Mouse (Mus musculus): ENCODE measurements around the gene Alkbh7. TPM values are rescaled to one million over a fixed set of nuclear protein-coding genes. Genes with fewer than 3 reads are reported as not detected.

Gene Alkbh7
- polyA plus RNA-seq, 1 experiment from 2014 or later: 39.0 TPM

GRCm38 (mm10) chr17:56999414-56999813 is 2.3 kb downstream of the Alkbh7 start:
- ATAC-seq (ENCODE audit: insufficient read depth): no peak
- TF ChIP-seq CTCF (IDR thresholded peaks at IDR 0.05; ENCODE audit: low read depth): no peak
- no peak overlapping the region for H3K4me2 ChIP-seq
- H3K27me3 ChIP-seq (ENCODE audit: insufficient read depth, low read length): no peaks in the 10 kb centered on the region
- H3K36me3 ChIP-seq (ENCODE audit: insufficient read depth): peaks cover 68% of the 10 kb centered on the region
- no peak overlapping the region for H3K27ac ChIP-seq (ENCODE audit: low read depth)
- no peak for DNase-seq
- no peaks in the 10 kb centered on the region for H3K9me3 ChIP-seq (ENCODE audit: low read depth, low read length)
- no peak overlapping the region for H3K4me3 ChIP-seq (ENCODE audit: low read depth, low read length)
- no peak overlapping the region for H3K9ac ChIP-seq
- WGBS: 89% methylated on average over 9 of the region's 9 CpGs
- peaks cover 4% of the 10 kb centered on the region; the same call in 1 of the 2 replicates for H3K4me1 ChIP-seq (ENCODE audit: insufficient read depth)

- DNase-seq (no peak), ATAC-seq (ENCODE audit: insufficient read depth) (no peak)
- Histone ChIP-seq H3K9ac (no peak within 1 kb of the TSS), H3K9me3 (ENCODE audit: low read depth, low read length) (no peaks in the 10 kb centered on the region), H3K4me2 (no peak within 1 kb of the TSS), H3K27ac (ENCODE audit: low read depth) (no peak within 1 kb of the TSS), H3K4me3 (ENCODE audit: low read depth, low read length) (no peak within 1 kb of the TSS), H3K36me3 (ENCODE audit: insufficient read depth) (peaks cover 67% of the 10 kb centered on the region), H3K4me1 (ENCODE audit: insufficient read depth) (peaks cover 4% of the 10 kb centered on the region; the same call in 1 of the 2 replicates), H3K27me3 (ENCODE audit: insufficient read depth, low read length) (no peaks in the 10 kb centered on the region)
- 78% methylated on average over 9 of the region's 9 CpGs for WGBS
- TF ChIP-seq CTCF (IDR thresholded peaks at IDR 0.05; ENCODE audit: low read depth): no peak
Measured at GRCm38 (mm10) chr17:56999968-57000609, 3.0 kb downstream of the Alkbh7 start, which contains the start of gene Pspn. Pspn (minus strand) TSS chr17:57000018.

- no peak for ATAC-seq (ENCODE audit: insufficient read depth)
- H3K4me2 ChIP-seq: no peak overlapping the region
- H3K4me1 ChIP-seq (ENCODE audit: insufficient read depth): peaks cover 4% of the 10 kb centered on the region; the same call in 1 of the 2 replicates
- DNase-seq: no peak
- H3K9ac ChIP-seq: no peak overlapping the region
- peaks cover 67% of the 10 kb centered on the region for H3K36me3 ChIP-seq (ENCODE audit: insufficient read depth)
- no peaks in the 10 kb centered on the region for H3K9me3 ChIP-seq (ENCODE audit: low read depth, low read length)
- 43% methylated on average over 8 of the region's 8 CpGs for WGBS
- H3K27ac ChIP-seq (ENCODE audit: low read depth): no peak overlapping the region
- no peak overlapping the region for H3K4me3 ChIP-seq (ENCODE audit: low read depth, low read length)
- TF ChIP-seq CTCF (IDR thresholded peaks at IDR 0.05; ENCODE audit: low read depth): no peak
- no peaks in the 10 kb centered on the region for H3K27me3 ChIP-seq (ENCODE audit: insufficient read depth, low read length)
Measured at GRCm38 (mm10) chr17:57001228-57001627, 4.1 kb downstream of the Alkbh7 start.

- Histone ChIP-seq H3K36me3 (ENCODE audit: insufficient read depth) (peaks cover 88% of the 10 kb centered on the region), H3K4me3 (ENCODE audit: low read depth, low read length) (no peak overlapping the region), H3K27ac (ENCODE audit: low read depth) (no peak overlapping the region), H3K9me3 (ENCODE audit: low read depth, low read length) (no peaks in the 10 kb centered on the region), H3K27me3 (ENCODE audit: insufficient read depth, low read length) (no peaks in the 10 kb centered on the region), H3K9ac (no peak overlapping the region), H3K4me2 (no peak overlapping the region), H3K4me1 (ENCODE audit: insufficient read depth) (no peaks in the 10 kb centered on the region)
- no peak for ATAC-seq (ENCODE audit: insufficient read depth)
- no peak for TF ChIP-seq CTCF (IDR thresholded peaks at IDR 0.05; ENCODE audit: low read depth)
- 87% methylated on average over 7 of the region's 7 CpGs for WGBS
- DNase-seq: no peak
Measured at GRCm38 (mm10) chr17:57003994-57004393, 6.9 kb downstream of the Alkbh7 start.

- 91% methylated on average over 13 of the region's 13 CpGs for WGBS
- H3K4me1 ChIP-seq (ENCODE audit: insufficient read depth): no peaks in the 10 kb centered on the region; the same call in 1 of the 2 replicates
- H3K9me3 ChIP-seq (ENCODE audit: low read depth, low read length): no peaks in the 10 kb centered on the region
- ATAC-seq (ENCODE audit: insufficient read depth): no peak
- H3K27ac ChIP-seq (ENCODE audit: low read depth): no peak overlapping the region
- peaks cover 72% of the 10 kb centered on the region for H3K36me3 ChIP-seq (ENCODE audit: insufficient read depth)
- H3K9ac ChIP-seq: no peak overlapping the region
- no peak for DNase-seq
- H3K27me3 ChIP-seq (ENCODE audit: insufficient read depth, low read length): no peaks in the 10 kb centered on the region
- peak; percentile 44 for TF ChIP-seq CTCF (IDR thresholded peaks at IDR 0.05; ENCODE audit: low read depth)
- H3K4me2 ChIP-seq: no peak overlapping the region
- H3K4me3 ChIP-seq (ENCODE audit: low read depth, low read length): no peak overlapping the region
Measured at GRCm38 (mm10) chr17:57007137-57007905, 10.2 kb downstream of the Alkbh7 start.

GRCm38 (mm10) chr17:57010911-57011235 is 13.7 kb downstream of the Alkbh7 start:
- under 1% methylated on average over 19 of the region's 19 CpGs for WGBS
- Histone ChIP-seq H3K27ac (ENCODE audit: low read depth) (peak overlapping the region; percentile 83), H3K9ac (peak overlapping the region; percentile 80), H3K4me1 (ENCODE audit: insufficient read depth) (no peaks in the 10 kb centered on the region; the same call in 1 of the 2 replicates), H3K27me3 (ENCODE audit: insufficient read depth, low read length) (no peaks in the 10 kb centered on the region), H3K9me3 (ENCODE audit: low read depth, low read length) (no peaks in the 10 kb centered on the region), H3K36me3 (ENCODE audit: insufficient read depth) (peaks cover 38% of the 10 kb centered on the region), H3K4me2 (peak overlapping the region; percentile 91), H3K4me3 (ENCODE audit: low read depth, low read length) (peak overlapping the region; percentile 85)
- TF ChIP-seq CTCF (IDR thresholded peaks at IDR 0.05; ENCODE audit: low read depth): no peak
- DNase-seq (no peak), ATAC-seq (ENCODE audit: insufficient read depth) (peak; percentile 38)
